In the genomic region with DNA sequence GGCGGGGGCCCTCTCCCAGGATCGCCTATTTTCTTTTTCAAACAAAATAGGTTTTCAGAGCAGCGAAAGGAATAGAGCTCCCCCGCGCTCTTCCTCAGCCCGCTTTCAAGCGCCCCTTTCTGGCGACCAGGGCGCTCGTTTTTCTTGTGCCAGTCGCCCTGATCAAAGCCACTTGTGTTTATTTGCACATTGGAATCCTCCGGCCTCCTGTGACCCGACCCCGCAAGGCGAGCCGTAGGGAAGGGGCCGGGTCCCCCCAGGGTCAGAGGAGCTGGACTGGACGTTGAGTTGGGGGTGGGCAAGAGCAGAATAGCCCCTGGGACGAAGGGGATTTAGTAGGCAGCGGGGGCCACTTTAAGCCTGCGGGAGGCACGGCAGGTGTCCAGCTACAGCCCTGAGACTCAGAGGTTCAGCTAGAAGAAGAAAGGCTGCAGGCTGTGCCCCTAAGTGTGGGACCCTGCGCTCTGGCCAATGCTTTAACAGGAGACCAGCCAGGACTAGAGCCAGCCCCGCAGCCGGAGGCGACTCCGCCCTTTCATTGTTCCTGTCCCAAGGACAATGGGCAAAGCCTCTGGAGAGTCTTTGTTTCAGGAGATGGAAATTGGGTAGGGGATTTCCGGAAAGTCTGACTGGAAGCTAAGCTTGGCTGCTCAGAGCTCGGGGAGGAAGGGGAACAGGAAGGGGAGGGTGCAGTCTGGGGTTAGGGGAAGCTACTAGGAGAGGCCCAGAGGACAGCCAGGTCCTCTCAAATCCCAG, we compare ENCODE assay signal across 8 mouse cellular contexts.
DNase-seq lines count a peak whose midpoint lies in the region; ATAC-seq and TF ChIP-seq lines count a peak whose summit lies in the region.

No protein-coding gene starts in this region.

- peak overlapping the region; percentile 68 for H3K4me2 ChIP-seq in midbrain, embryonic 16.5 days (ENCODE audit: low read length)
- peak overlapping the region; percentile 66 for H3K4me2 ChIP-seq in stomach, postnatal 0 days (replicated peaks; ENCODE audit: low read depth)

- no peaks in the 10 kb centered on the region for H3K9me3 ChIP-seq in midbrain, embryonic 16.5 days (replicated peaks; ENCODE audit: control insufficient read depth, low read length, poor library complexity, severe bottlenecking)
- H3K9me3 ChIP-seq in stomach, postnatal 0 days (ENCODE audit: control insufficient read depth, low read length): no peaks in the 10 kb centered on the region

- H3K9ac ChIP-seq in midbrain, embryonic 16.5 days (ENCODE audit: low read depth, low read length): peak overlapping the region; percentile 64
- H3K9ac ChIP-seq in stomach, postnatal 0 days (ENCODE audit: low read length): peak overlapping the region; percentile 45

- TF ChIP-seq CTCF in stomach, postnatal 0 days (IDR thresholded peaks at IDR 0.05; ENCODE audit: low read depth): no peak

- no peaks in the 10 kb centered on the region for H3K36me3 ChIP-seq in midbrain, embryonic 16.5 days (ENCODE audit: control insufficient read depth, insufficient read depth, low read length)
- no peaks in the 10 kb centered on the region for H3K36me3 ChIP-seq in stomach, postnatal 0 days (ENCODE audit: control insufficient read depth, insufficient read depth, low read length)

- 1% methylated on average over 29 of the region's 29 CpGs for WGBS in midbrain, embryonic 16.5 days
- WGBS in stomach, postnatal 0 days: 4% methylated on average over 29 of the region's 29 CpGs

- peaks cover 15% of the 10 kb centered on the region for H3K4me1 ChIP-seq in midbrain, embryonic 16.5 days (ENCODE audit: control insufficient read depth, insufficient read depth, low read length)
- peaks cover 6% of the 10 kb centered on the region; the same call in 1 of the 2 replicates for H3K4me1 ChIP-seq in stomach, postnatal 0 days (replicated peaks; ENCODE audit: control insufficient read depth, insufficient read depth)

- H3K27me3 ChIP-seq in midbrain, embryonic 16.5 days (ENCODE audit: control insufficient read depth, insufficient read depth, low read depth, low read length): no peaks in the 10 kb centered on the region
- H3K27me3 ChIP-seq in stomach, postnatal 0 days (ENCODE audit: control insufficient read depth, insufficient read depth, low read length): no peaks in the 10 kb centered on the region

- H3K27ac ChIP-seq in midbrain, embryonic 16.5 days (ENCODE audit: low read length): peak overlapping the region; percentile 87
- H3K27ac ChIP-seq in stomach, postnatal 0 days (replicated peaks): peak overlapping the region; percentile 65

- peak overlapping the region; percentile 25 for H3K4me3 ChIP-seq in midbrain, embryonic 16.5 days (ENCODE audit: low read depth, low read length)
- H3K4me3 ChIP-seq in stomach, postnatal 0 days (ENCODE audit: low read depth, low read length): peak overlapping the region; percentile 30

- peak; percentile 70 for ATAC-seq in midbrain, embryonic 16.5 days
- ATAC-seq in stomach, postnatal 0 days (ENCODE audit: low FRiP score, low TSS enrichment): peak; percentile 62
- no peak for ATAC-seq in monocyte, adult 5-6 weeks (replicated peaks; ENCODE audit: insufficient number of reproducible peaks, low FRiP score, low TSS enrichment, poor library complexity, severe bottlenecking)

- DNase-seq in adrenal gland, adult 18-20 months (ENCODE audit: low spot score in 2 of 2): peak; percentile 4 to 33
- DNase-seq in embryo, embryonic 11.5 days (ENCODE audit: low read depth, low spot score): peak; percentile 48
- peak; percentile 71 to 89 for DNase-seq in heart, adult 9 months (ENCODE audit: low spot score in 2 of 2)
- peak; percentile 57 for DNase-seq in kidney, adult 18-20 months
- peak; percentile 34 for DNase-seq in liver
- peak; percentile 24 for DNase-seq in stomach, postnatal 0 days (ENCODE audit: low spot score)

- no peak for TF ChIP-seq EP300 in stomach, postnatal 0 days (optimal IDR thresholded peaks at IDR 0.05)

Comparison
In these comparisons a context has a peak if more than half of its experiments do, and no peak if none do; other contexts are left out.
1. DNase-seq: peak in every context shown above with its lines; median percentile 80 in heart, adult 9 months; 57 in kidney, adult 18-20 months; 48 in embryo, embryonic 11.5 days; 34 in liver; 24 in stomach, postnatal 0 days; 18 in adrenal gland, adult 18-20 months.